Mouse (Mus musculus): ENCODE data around the gene Rassf3. TPM values are rescaled to one million over a fixed set of nuclear protein-coding genes. Genes with fewer than 3 reads are reported as not detected.

Rassf3 gene
- polyA plus RNA-seq, 1 experiment from 2014 or later = 16.4 TPM

- WGBS (ENCODE audit: insufficient replicate concordance) = 17% methylated on average over 16 of the region's 16 CpGs
- DNase-seq = peak; percentile 34
- H3K9ac ChIP-seq (replicated peaks) = peak overlapping the region; percentile 27; the same call in 1 of the 2 replicates
- H3K9me3 ChIP-seq (ENCODE audit: low read length) = no peaks in the 10 kb centered on the region
- H3K4me2 ChIP-seq (ENCODE audit: low read depth, low read length) = peak overlapping the region; percentile 55
- no peak overlapping the region for H3K4me3 ChIP-seq (ENCODE audit: low read depth, low read length)
- 0 out of 2 replicates have a peak, but pooled peaks have one; percentile 4 for TF ChIP-seq CTCF (IDR thresholded peaks at IDR 0.05; ENCODE audit: low read depth)
- TF ChIP-seq EP300 (IDR thresholded peaks at IDR 0.05; ENCODE audit: low read depth) = peak; percentile 18; the same call in 1 of the 2 replicates
- peaks cover 78% of the 10 kb centered on the region for H3K4me1 ChIP-seq (ENCODE audit: insufficient read depth)
- 0 out of 2 replicates have a peak, but pooled peaks have one; percentile 6 for ATAC-seq
- no peaks in the 10 kb centered on the region; the same call in 1 of the 2 replicates for H3K36me3 ChIP-seq (replicated peaks; ENCODE audit: insufficient read depth, low read length)
- H3K27ac ChIP-seq (ENCODE audit: low read depth) = peak overlapping the region; percentile 73
- no peaks in the 10 kb centered on the region for H3K27me3 ChIP-seq (ENCODE audit: insufficient read depth, low read length)
These were observed 43.4 kb downstream of the Rassf3 start for GRCm38 (mm10) chr10:121432635-121433280.

- H3K27me3 ChIP-seq (ENCODE audit: insufficient read depth, low read length) = no peaks in the 10 kb centered on the region
- peak overlapping the region; percentile 73 for H3K27ac ChIP-seq (ENCODE audit: low read depth)
- ATAC-seq (no peak), DNase-seq (no peak)
- 18% methylated on average over 12 of the region's 12 CpGs for WGBS (ENCODE audit: insufficient replicate concordance)
- no peaks in the 10 kb centered on the region; the same call in 1 of the 2 replicates for H3K36me3 ChIP-seq (replicated peaks; ENCODE audit: insufficient read depth, low read length)
- 0 out of 2 replicates have a peak overlapping the region, but pooled peaks have one; percentile 28 for H3K9ac ChIP-seq (replicated peaks)
- no peaks in the 10 kb centered on the region for H3K9me3 ChIP-seq (ENCODE audit: low read length)
- no peak overlapping the region for H3K4me3 ChIP-seq (ENCODE audit: low read depth, low read length)
- no peak for TF ChIP-seq CTCF (IDR thresholded peaks at IDR 0.05; ENCODE audit: low read depth)
- TF ChIP-seq EP300 (IDR thresholded peaks at IDR 0.05; ENCODE audit: low read depth) = no peak
- H3K4me1 ChIP-seq (ENCODE audit: insufficient read depth) = peaks cover 84% of the 10 kb centered on the region
- H3K4me2 ChIP-seq (ENCODE audit: low read depth, low read length) = peak overlapping the region; percentile 55
These were observed 44.0 kb downstream of the Rassf3 start for GRCm38 (mm10) chr10:121432041-121432634.

GRCm38 (mm10) chr10:121430764-121431540 is 45.2 kb downstream of the Rassf3 start:
- Histone ChIP-seq H3K4me2 (ENCODE audit: low read depth, low read length) (peak overlapping the region; percentile 62; the same call in 1 of the 2 replicates), H3K4me3 (ENCODE audit: low read depth, low read length) (no peak overlapping the region), H3K9me3 (ENCODE audit: low read length) (no peaks in the 10 kb centered on the region), H3K4me1 (ENCODE audit: insufficient read depth) (peaks cover 78% of the 10 kb centered on the region), H3K27ac (ENCODE audit: low read depth) (peak overlapping the region; percentile 73), H3K27me3 (ENCODE audit: insufficient read depth, low read length) (no peaks in the 10 kb centered on the region), H3K36me3 (replicated peaks; ENCODE audit: insufficient read depth, low read length) (no peaks in the 10 kb centered on the region), H3K9ac (replicated peaks) (peak overlapping the region; percentile 16; the same call in 1 of the 2 replicates)
- ATAC-seq = no peak
- TF ChIP-seq CTCF (IDR thresholded peaks at IDR 0.05; ENCODE audit: low read depth) (no peak), EP300 (IDR thresholded peaks at IDR 0.05; ENCODE audit: low read depth) (no peak)
- WGBS (ENCODE audit: insufficient replicate concordance) = 50% methylated on average over 15 of the region's 15 CpGs
- DNase-seq = no peak

GRCm38 (mm10) chr10:121429981-121430682 is 46.0 kb downstream of the Rassf3 start:
- Histone ChIP-seq H3K4me1 (ENCODE audit: insufficient read depth) (peaks cover 75% of the 10 kb centered on the region), H3K4me3 (ENCODE audit: low read depth, low read length) (0 out of 2 replicates have a peak overlapping the region, but pooled peaks have one; percentile 1), H3K27me3 (ENCODE audit: insufficient read depth, low read length) (no peaks in the 10 kb centered on the region), H3K36me3 (replicated peaks; ENCODE audit: insufficient read depth, low read length) (no peaks in the 10 kb centered on the region), H3K27ac (ENCODE audit: low read depth) (peak overlapping the region; percentile 56), H3K9me3 (ENCODE audit: low read length) (no peaks in the 10 kb centered on the region), H3K9ac (replicated peaks) (peak overlapping the region; percentile 44; the same call in 1 of the 2 replicates), H3K4me2 (ENCODE audit: low read depth, low read length) (peak overlapping the region; percentile 62)
- WGBS (ENCODE audit: insufficient replicate concordance) = 17% methylated on average over 14 of the region's 14 CpGs
- DNase-seq = peak; percentile 48
- peak; percentile 50 for ATAC-seq
- no peak for TF ChIP-seq CTCF (IDR thresholded peaks at IDR 0.05; ENCODE audit: low read depth)
- TF ChIP-seq EP300 (IDR thresholded peaks at IDR 0.05; ENCODE audit: low read depth) = no peak; the same call in 1 of the 2 replicates

GRCm38 (mm10) chr10:121429581-121429980 is 46.6 kb downstream of the Rassf3 start:
- peak overlapping the region; percentile 1; the same call in 1 of the 2 replicates for H3K9ac ChIP-seq (replicated peaks)
- ATAC-seq (peak; percentile 11; the same call in 1 of the 2 replicates), DNase-seq (no peak)
- peak overlapping the region; percentile 56 for H3K27ac ChIP-seq (ENCODE audit: low read depth)
- 0 out of 2 replicates have a peak overlapping the region, but pooled peaks have one; percentile 1 for H3K4me3 ChIP-seq (ENCODE audit: low read depth, low read length)
- H3K4me2 ChIP-seq (ENCODE audit: low read depth, low read length) = peak overlapping the region; percentile 62
- no peaks in the 10 kb centered on the region for H3K36me3 ChIP-seq (replicated peaks; ENCODE audit: insufficient read depth, low read length)
- no peaks in the 10 kb centered on the region for H3K27me3 ChIP-seq (ENCODE audit: insufficient read depth, low read length)
- TF ChIP-seq EP300 (IDR thresholded peaks at IDR 0.05; ENCODE audit: low read depth) (no peak), CTCF (IDR thresholded peaks at IDR 0.05; ENCODE audit: low read depth) (no peak)
- WGBS (ENCODE audit: insufficient replicate concordance) = 13% methylated on average over 8 of the region's 8 CpGs
- H3K4me1 ChIP-seq (ENCODE audit: insufficient read depth) = peaks cover 76% of the 10 kb centered on the region
- no peaks in the 10 kb centered on the region for H3K9me3 ChIP-seq (ENCODE audit: low read length)
